Mouse (Mus musculus) heart, postnatal 36 days (tissue): ENCODE measurements around the gene Oma1. TPM values are rescaled to one million over a fixed set of nuclear protein-coding genes. Genes with fewer than 3 reads are reported as not detected.
A peak's percentile ranks its signal among the peaks of the same experiment; 100 is the strongest.

Experiments
- DNase-seq, 2 experiments: peaks; one replicate each; pipeline ENCODE4 v3.0.0; 2021 to 2022
- intact Hi-C: fragments of 180-260 bp; cut with DNase I; formaldehyde crosslinking; loops from one replicate; pipeline ENCODE4 v1.15.1; 2025
- total RNA-seq, 2 experiments: library from RNA; stranded (reverse); gene quantifications; 2 replicates each; pipeline ENCODE4 v1.2.3; 2021

The Oma1 gene
- total RNA-seq: 10 to 100 TPM; 27.9 to 36.5 TPM

GRCm38 (mm10) chr4:103313587-103314525 lies at the start of gene Oma1:
Gene Oma1, plus strand, starts transcription at chr4:103313812.
- peak; percentile 99 for DNase-seq
- intact Hi-C loops: loop anchor here (1.0 to 5.0 kb wide), 3 partner anchors 32 to 197 kb away; partner anchors contain the start of gene Slc35d1

GRCm38 (mm10) chr4:103263812-103264396 lies 49.7 kb upstream of the Oma1 start:
- intact Hi-C loops: no loop called here
- no peak for DNase-seq

- DNase-seq: no peak
- intact Hi-C loops: no loop called here
Observed at GRCm38 (mm10) chr4:103265166-103265565, 48.4 kb upstream of the Oma1 start.

- DNase-seq: no peak
- intact Hi-C loops: no loop called here
Observed at GRCm38 (mm10) chr4:103269336-103269735, 44.3 kb upstream of the Oma1 start.

- intact Hi-C loops: no loop called here
- no peak for DNase-seq
Observed at GRCm38 (mm10) chr4:103273021-103273420, 40.6 kb upstream of the Oma1 start.

GRCm38 (mm10) chr4:103288342-103288741 lies 25.3 kb upstream of the Oma1 start:
- intact Hi-C loops: no loop called here
- DNase-seq: no peak

- intact Hi-C loops: no loop called here
- no peak for DNase-seq
Observed at GRCm38 (mm10) chr4:103290763-103291162, 22.8 kb upstream of the Oma1 start, which contains the start of gene 4921539E11Rik. Gene 4921539E11Rik, minus strand, starts transcription at chr4:103290863.

GRCm38 (mm10) chr4:103299342-103299741 lies 14.3 kb upstream of the Oma1 start:
- intact Hi-C loops: no loop called here

GRCm38 (mm10) chr4:103303851-103304250 lies 9.8 kb upstream of the Oma1 start:
- intact Hi-C loops: no loop called here
- DNase-seq: no peak

More at GRCm38 (mm10) chr4:103299342-103299741, 14.3 kb upstream of the Oma1 start:
- no peak for DNase-seq

- peak in 1 of 2 experiments; percentile 15 for DNase-seq
- intact Hi-C loops: loop anchor here (5.0 kb wide), 1 partner anchor 197 kb away; no protein-coding TSS in a partner anchor
Observed at GRCm38 (mm10) chr4:103314526-103314910, 906 bp downstream of the Oma1 start.

- DNase-seq: no peak
- intact Hi-C loops: no loop called here
Observed at GRCm38 (mm10) chr4:103315861-103316260, 2.2 kb downstream of the Oma1 start.

GRCm38 (mm10) chr4:103321461-103321860 lies 7.8 kb downstream of the Oma1 start:
- intact Hi-C loops: no loop called here
- DNase-seq: no peak

GRCm38 (mm10) chr4:103324688-103325451 lies 11.3 kb downstream of the Oma1 start:
- intact Hi-C loops: no loop called here
- no peak for DNase-seq

GRCm38 (mm10) chr4:103326994-103327393 lies 13.4 kb downstream of the Oma1 start:
- intact Hi-C loops: no loop called here
- DNase-seq: peak; percentile 46 to 64

GRCm38 (mm10) chr4:103329348-103329747 lies 15.7 kb downstream of the Oma1 start:
- intact Hi-C loops: no loop called here

GRCm38 (mm10) chr4:103335134-103335533 lies 21.5 kb downstream of the Oma1 start:
- DNase-seq: no peak

More at GRCm38 (mm10) chr4:103329348-103329747, 15.7 kb downstream of the Oma1 start:
- DNase-seq: no peak

GRCm38 (mm10) chr4:103340726-103341125 lies 27.1 kb downstream of the Oma1 start:
- intact Hi-C loops: loop anchor here (10.0 kb wide), 1 partner anchor 126 kb away; the partner anchor contains the start of gene Slc35d1
- peak; percentile 12 to 21 for DNase-seq

More at GRCm38 (mm10) chr4:103335134-103335533, 21.5 kb downstream of the Oma1 start:
- intact Hi-C loops: no loop called here

- intact Hi-C loops: loop anchor here (10.0 kb wide), 1 partner anchor 127 kb away; the partner anchor contains the start of gene Slc35d1
- DNase-seq: no peak
Observed at GRCm38 (mm10) chr4:103341620-103342019, 28.0 kb downstream of the Oma1 start.

- intact Hi-C loops: loop anchor here (1.0 to 10.0 kb wide), 3 partner anchors 33 to 359 kb away; partner anchors contain the start of genes Oma1 and Slc35d1
- DNase-seq: peak; percentile 12 to 26
Observed at GRCm38 (mm10) chr4:103346058-103346457, 32.4 kb downstream of the Oma1 start.

GRCm38 (mm10) chr4:103346849-103347248 lies 33.2 kb downstream of the Oma1 start:
- intact Hi-C loops: loop anchor here (1.0 to 10.0 kb wide), 3 partner anchors 34 to 360 kb away; partner anchors contain the start of genes Oma1 and Slc35d1
- DNase-seq: no peak
